Mouse (Mus musculus) kidney, postnatal 0 days (tissue): ENCODE results near the gene Prn. TPM values are rescaled to one million over a fixed set of nuclear protein-coding genes. Genes with fewer than 3 reads are reported as not detected.

Experiments
- ATAC-seq: fragments of 200-750 bp; cut with Nextera tagmentation; replicated peaks from 2 replicates; pipeline ENCODE4 v1.8.0; 2017; ENCODE audit warnings: low read depth, moderate number of reproducible peaks, moderate TSS enrichment, moderate library complexity; ENCODE audit not compliant: low FRiP score
- DNase-seq: peaks from one replicate; pipeline ENCODE4 v3.0.0-alpha.2; 2016; ENCODE audit warnings: low spot score
- H3K27ac ChIP-seq: fragments of 300-500 bp; sonication (generic); 2 replicates; pipeline ENCODE4 v1.5.1; 2014; ENCODE audit warnings: mild to moderate bottlenecking
- H3K27me3 ChIP-seq: fragments of 300-500 bp; sonication (generic); 2 replicates; pipeline ENCODE4 v1.6.1; 2014; ENCODE audit warnings: low read length, mixed read lengths; ENCODE audit not compliant: insufficient read depth
- H3K36me3 ChIP-seq: fragments of 300-500 bp; sonication (generic); 2 replicates; pipeline ENCODE4 v1.6.1; 2014; ENCODE audit warnings: low read length, mixed read lengths; ENCODE audit not compliant: insufficient read depth
- H3K4me1 ChIP-seq: fragments of 300-500 bp; sonication (generic); replicated peaks from 2 replicates; pipeline ENCODE4 v1.6.1; 2014; ENCODE audit warnings: antibody characterized with exemption, low read length, mixed read lengths; ENCODE audit not compliant: insufficient read depth
- H3K4me2 ChIP-seq: fragments of 300-500 bp; sonication (generic); 2 replicates; pipeline ENCODE4 v1.6.1; 2014; ENCODE audit warnings: mild to moderate bottlenecking, low read length, moderate library complexity, mixed read lengths
- H3K4me3 ChIP-seq: fragments of 300-500 bp; sonication (generic); replicated peaks from 2 replicates; pipeline ENCODE4 v1.5.1; 2014; ENCODE audit warnings: low read depth, low read length
- H3K9ac ChIP-seq: fragments of 300-500 bp; sonication (generic); 2 replicates; pipeline ENCODE4 v1.6.1; 2014; ENCODE audit warnings: low read depth, low read length
- H3K9me3 ChIP-seq: fragments of 300-500 bp; sonication (generic); replicated peaks from 2 replicates; pipeline ENCODE4 v1.6.1; 2016; ENCODE audit warnings: low read length, inconsistent platforms, mixed read lengths
- CTCF ChIP-seq: IDR thresholded peaks from 2 replicates; pipeline ENCODE4 v1.5.1; 2016; ENCODE audit warnings: antibody characterized with exemption, low read depth, mild to moderate bottlenecking, moderate library complexity
- WGBS: fragments of 180-500 bp; shearing (Covaris S2); extraction: QIAGEN DNeasy Blood & Tissue Kit; methylation state at CpG from one replicate; pipeline ENCODE4 v1.1.7; 2014; 5-methylcytosine and 5-hydroxymethylcytosine counted together
- polyA plus RNA-seq: library from polyadenylated mRNA; unstranded; fragments of >200 nt; fragmentation: Nextera tagmentation; extraction: Ambion mirVana; gene quantifications from 2 replicates; pipeline ENCODE4 v1.2.1, GENCODE M21; 2015

Gene Prn
- polyA plus RNA-seq, 1 experiment from 2014 or later: 0.20 TPM

DNA sequence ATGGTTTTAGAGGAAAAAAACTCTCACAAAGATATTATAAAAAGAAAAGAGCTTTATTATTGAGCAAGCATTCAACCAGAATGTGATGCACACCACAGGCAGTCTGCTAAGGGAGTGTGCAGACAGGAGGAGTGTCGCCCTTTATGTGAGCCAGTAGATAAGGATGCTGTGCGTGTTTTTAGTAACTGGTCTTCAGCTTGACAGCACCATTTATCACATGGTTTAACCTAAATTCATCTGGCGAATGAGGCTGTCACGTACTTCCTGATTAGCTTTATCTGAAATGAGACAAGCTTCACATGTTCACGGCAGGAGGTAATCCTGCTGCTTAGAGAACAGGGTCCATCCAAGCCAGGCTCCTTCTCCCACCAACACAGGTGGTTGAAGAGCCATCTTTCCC is 4.7 kb upstream of the Prn start:
- no peak overlapping the region for H3K4me2 ChIP-seq
- 63% methylated on average over 5 of the region's 5 CpGs for WGBS
- DNase-seq: no peak
- H3K9ac ChIP-seq: no peak overlapping the region
- ATAC-seq: no peak
- TF ChIP-seq CTCF: no peak
- H3K36me3 ChIP-seq: no peaks in the 10 kb centered on the region
- no peaks in the 10 kb centered on the region for H3K9me3 ChIP-seq
- no peak overlapping the region for H3K27ac ChIP-seq
- H3K4me3 ChIP-seq: no peak overlapping the region
- no peaks in the 10 kb centered on the region for H3K27me3 ChIP-seq
- peaks cover 7% of the 10 kb centered on the region; the same call in 1 of the 2 replicates for H3K4me1 ChIP-seq

DNA sequence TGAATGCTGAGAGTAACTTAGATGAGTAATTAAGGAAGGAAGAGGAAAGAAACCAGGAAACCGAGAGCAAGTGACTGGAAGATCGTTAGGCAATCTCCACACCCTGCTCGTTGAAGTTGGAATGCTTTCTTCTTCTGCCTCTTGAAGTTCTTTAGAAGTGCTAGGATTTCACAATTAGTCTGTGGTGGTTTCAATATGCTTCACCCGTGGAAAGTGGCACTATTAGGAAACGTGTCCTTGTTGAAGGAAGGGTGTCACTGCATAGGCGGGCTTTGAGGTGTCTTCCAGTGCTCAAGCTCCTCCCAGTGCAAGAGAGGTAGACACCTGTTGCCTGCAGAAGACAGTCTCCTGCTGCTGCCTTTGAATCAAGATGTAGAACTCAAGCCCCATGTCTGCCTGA is 4.0 kb upstream of the Prn start:
- Histone ChIP-seq H3K36me3 (no peaks in the 10 kb centered on the region), H3K4me1 (peaks cover 7% of the 10 kb centered on the region; the same call in 1 of the 2 replicates), H3K4me2 (no peak overlapping the region), H3K9me3 (no peaks in the 10 kb centered on the region), H3K27me3 (no peaks in the 10 kb centered on the region), H3K27ac (no peak overlapping the region), H3K9ac (no peak overlapping the region), H3K4me3 (no peak overlapping the region)
- no peak for DNase-seq
- WGBS: 49% methylated on average over 6 of the region's 6 CpGs
- no peak for ATAC-seq
- TF ChIP-seq CTCF: no peak

DNA sequence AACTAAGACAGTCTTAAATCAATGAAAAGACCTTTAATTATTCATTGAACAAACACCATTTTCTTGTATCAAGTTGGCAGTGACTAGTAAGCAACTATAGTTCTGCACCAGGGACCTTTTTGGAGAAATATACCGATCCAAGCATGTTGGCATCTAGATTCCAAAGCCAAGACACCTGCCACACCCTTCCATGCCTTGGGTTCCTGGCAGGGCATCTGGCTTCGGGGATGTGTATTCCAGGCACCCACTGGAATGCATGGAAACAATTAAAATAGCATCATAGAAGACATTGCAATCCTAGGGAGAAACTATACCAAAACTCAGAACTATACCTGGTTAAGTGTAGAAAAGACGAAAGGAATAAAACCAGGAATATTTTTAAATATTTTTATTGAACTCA is 3.5 kb upstream of the Prn start:
- 90% methylated on average over 3 of the region's 3 CpGs for WGBS
- H3K9me3 ChIP-seq: no peaks in the 10 kb centered on the region
- H3K4me3 ChIP-seq: no peak overlapping the region
- peaks cover 9% of the 10 kb centered on the region; the same call in 1 of the 2 replicates for H3K4me1 ChIP-seq
- H3K4me2 ChIP-seq: no peak overlapping the region
- no peaks in the 10 kb centered on the region for H3K36me3 ChIP-seq
- H3K27ac ChIP-seq: no peak overlapping the region
- ATAC-seq: no peak
- H3K9ac ChIP-seq: no peak overlapping the region
- no peak for TF ChIP-seq CTCF
- no peak for DNase-seq
- H3K27me3 ChIP-seq: no peaks in the 10 kb centered on the region

DNA sequence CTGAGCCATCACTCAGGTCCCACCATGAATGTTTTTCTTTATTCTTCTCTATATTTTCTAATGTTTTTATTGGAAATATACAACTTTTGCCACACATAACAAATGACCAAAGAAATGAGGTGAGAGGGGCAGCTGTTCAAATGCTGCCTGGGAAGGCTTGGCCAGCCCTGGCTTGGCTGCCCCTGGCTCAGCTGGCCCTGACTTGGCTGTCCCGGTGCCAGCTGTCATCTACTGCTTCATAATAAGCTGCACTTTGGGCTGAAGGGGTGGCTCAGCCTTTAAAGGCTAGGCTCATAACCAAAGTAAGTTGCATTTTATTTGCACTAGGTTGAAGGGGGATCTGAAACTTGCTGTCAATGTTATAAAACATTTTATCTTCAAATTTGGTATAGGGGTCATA is 2.9 kb upstream of the Prn start:
- DNase-seq (no peak), ATAC-seq (no peak)
- no peak for TF ChIP-seq CTCF
- H3K4me2 ChIP-seq: no peak overlapping the region
- no peaks in the 10 kb centered on the region for H3K27me3 ChIP-seq
- no peak overlapping the region for H3K27ac ChIP-seq
- no peaks in the 10 kb centered on the region for H3K9me3 ChIP-seq
- no peak overlapping the region for H3K9ac ChIP-seq
- H3K4me3 ChIP-seq: no peak overlapping the region
- WGBS: 83% methylated on average over 1 of the region's 1 CpGs
- H3K4me1 ChIP-seq: peaks cover 12% of the 10 kb centered on the region; the same call in 1 of the 2 replicates
- no peaks in the 10 kb centered on the region for H3K36me3 ChIP-seq

DNA sequence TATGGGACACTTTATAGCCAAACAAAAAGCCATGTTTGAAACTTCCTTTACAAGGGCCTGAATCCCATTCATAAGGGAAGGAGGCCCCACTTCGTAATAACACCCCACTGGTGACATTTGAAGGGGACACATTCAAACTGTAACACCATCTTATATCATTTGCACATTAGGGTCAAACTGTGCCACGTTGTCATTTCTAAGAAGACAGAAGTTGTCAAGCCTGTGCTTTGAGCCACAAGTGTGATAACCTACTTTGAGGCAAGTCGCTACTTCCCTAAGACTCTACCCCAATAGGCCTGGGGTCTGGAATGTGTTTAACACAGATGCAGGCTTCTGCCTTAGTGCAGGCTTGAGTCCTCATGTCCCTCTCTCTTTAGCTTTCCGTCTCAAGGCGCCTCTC is 2.4 kb upstream of the Prn start:
- no peaks in the 10 kb centered on the region for H3K27me3 ChIP-seq
- no peak overlapping the region for H3K9ac ChIP-seq
- WGBS: 87% methylated on average over 5 of the region's 5 CpGs
- no peaks in the 10 kb centered on the region for H3K9me3 ChIP-seq
- H3K4me3 ChIP-seq: no peak overlapping the region
- H3K4me1 ChIP-seq: peaks cover 12% of the 10 kb centered on the region; the same call in 1 of the 2 replicates
- no peak overlapping the region for H3K4me2 ChIP-seq
- H3K27ac ChIP-seq: no peak overlapping the region
- ATAC-seq (no peak), DNase-seq (no peak)
- TF ChIP-seq CTCF: no peak
- no peaks in the 10 kb centered on the region for H3K36me3 ChIP-seq

DNA sequence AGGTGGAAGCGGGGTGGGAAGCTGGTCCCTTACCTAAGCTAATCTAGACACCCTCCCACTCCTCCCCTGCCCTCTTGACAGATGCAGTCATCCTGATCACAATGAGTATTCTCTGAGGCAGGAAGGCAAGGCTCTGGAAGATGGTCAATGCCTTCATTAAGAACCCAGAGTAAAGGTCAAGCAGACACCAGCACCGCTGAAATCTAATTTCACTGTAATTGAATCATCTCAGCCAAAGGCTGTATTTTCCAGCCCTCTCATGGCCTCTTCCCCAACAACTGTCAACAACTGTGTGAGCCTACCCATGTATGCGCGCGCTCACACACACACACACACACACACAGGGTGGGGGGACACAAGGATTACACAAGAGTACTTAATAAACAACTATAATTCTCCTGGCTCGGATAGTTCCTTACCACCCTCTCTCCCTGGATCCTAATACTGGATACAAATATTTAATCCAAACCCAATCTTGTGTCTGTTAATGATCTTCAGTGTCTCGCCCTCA is 1.4 kb upstream of the Prn start:
- H3K4me3 ChIP-seq: no peak overlapping the region
- peaks cover 12% of the 10 kb centered on the region; the same call in 1 of the 2 replicates for H3K4me1 ChIP-seq
- ATAC-seq (peak; percentile 61), DNase-seq (peak; percentile 27)
- 66% methylated on average over 7 of the region's 7 CpGs for WGBS
- H3K9ac ChIP-seq: no peak overlapping the region
- no peak overlapping the region for H3K4me2 ChIP-seq
- no peaks in the 10 kb centered on the region for H3K9me3 ChIP-seq
- H3K27ac ChIP-seq: no peak overlapping the region
- H3K27me3 ChIP-seq: no peaks in the 10 kb centered on the region
- H3K36me3 ChIP-seq: no peaks in the 10 kb centered on the region
- TF ChIP-seq CTCF: no peak

DNA sequence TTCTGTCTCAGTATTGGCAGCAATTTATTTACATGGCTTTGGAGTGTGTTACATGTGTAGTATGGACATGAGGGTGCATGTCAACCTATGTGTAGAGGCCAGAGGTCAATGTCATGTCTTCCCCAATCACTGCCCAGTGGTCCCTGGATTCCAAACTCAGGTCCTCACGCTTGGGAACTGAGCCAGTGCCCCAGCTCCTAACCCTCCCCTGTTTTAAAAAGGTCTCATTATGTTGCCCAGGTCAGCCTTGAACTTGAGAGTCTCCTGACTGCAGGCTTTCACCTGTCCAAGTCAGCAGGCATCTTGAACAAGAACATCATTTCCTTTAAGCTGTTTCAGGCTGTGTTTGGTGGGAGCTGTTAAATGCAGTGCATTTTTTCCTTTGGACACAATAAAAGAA is 851 bp upstream of the Prn start:
- TF ChIP-seq CTCF: no peak
- Histone ChIP-seq H3K9me3 (no peaks in the 10 kb centered on the region), H3K9ac (no peak overlapping the region), H3K4me1 (peaks cover 12% of the 10 kb centered on the region; the same call in 1 of the 2 replicates), H3K27ac (no peak overlapping the region), H3K4me3 (no peak overlapping the region), H3K27me3 (no peaks in the 10 kb centered on the region), H3K4me2 (no peak overlapping the region; the same call in 1 of the 2 replicates), H3K36me3 (no peaks in the 10 kb centered on the region)
- DNase-seq: no peak
- ATAC-seq: peak; percentile 33
- WGBS: 81% methylated on average over 1 of the region's 1 CpGs
